Mouse (Mus musculus): Measurements from ENCODE around the gene Runx1. TPM values are rescaled to one million over a fixed set of nuclear protein-coding genes. Genes with fewer than 3 reads are reported as not detected.
A peak's percentile ranks its signal among the peaks of the same experiment; 100 is the strongest.

Runx1 gene
- polyA plus RNA-seq, 1 experiment from 2014 or later = 1.1 TPM

DNA sequence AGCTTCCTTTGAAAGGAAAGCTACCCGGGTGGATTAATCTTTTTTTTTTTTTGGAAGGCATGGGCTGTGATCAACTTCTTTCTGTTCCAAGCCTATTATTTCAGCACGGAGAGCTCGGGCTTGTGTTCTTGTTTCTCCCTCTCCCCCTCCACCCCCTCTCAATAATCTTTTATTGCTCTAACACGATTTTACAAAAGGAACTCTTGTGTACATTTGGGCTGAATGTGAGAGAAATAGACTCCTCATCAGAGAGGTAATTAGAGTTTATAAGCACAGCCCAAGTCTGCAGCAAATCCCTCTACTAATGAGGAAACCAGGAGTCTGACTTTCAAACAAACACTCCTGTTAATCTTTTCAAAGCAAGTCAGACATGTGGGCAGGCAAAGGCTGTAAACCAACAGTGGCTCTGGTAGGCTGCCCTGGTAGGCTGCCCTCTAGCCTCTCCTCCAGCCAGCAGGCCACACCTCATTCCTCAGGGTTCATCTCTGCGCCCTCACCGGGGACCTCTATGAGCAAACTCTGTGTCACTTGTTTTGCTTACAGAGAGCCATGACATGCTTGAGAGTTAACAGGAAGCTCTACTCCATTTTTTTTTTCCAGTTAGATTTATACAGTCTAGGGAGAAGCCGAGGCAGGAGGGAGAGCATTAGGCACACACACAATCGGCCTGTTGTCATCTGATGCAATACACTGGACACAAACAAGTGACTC lies 216.8 kb downstream of the Runx1 start:
- Histone ChIP-seq H3K36me3 (no peaks in the 10 kb centered on the region), H3K9me3 (no peaks in the 10 kb centered on the region), H3K4me1 (replicated peaks) (peaks cover 37% of the 10 kb centered on the region), H3K9ac (replicated peaks) (no peak overlapping the region), H3K4me2 (replicated peaks) (peak overlapping the region; percentile 22), H3K4me3 (replicated peaks) (no peak overlapping the region), H3K27me3 (peaks cover 49% of the 10 kb centered on the region), H3K27ac (0 out of 2 replicates have a peak overlapping the region, but pooled peaks have one; percentile 2)
- ATAC-seq = no peak
- 12% methylated on average over 8 of the region's 8 CpGs for WGBS

DNA sequence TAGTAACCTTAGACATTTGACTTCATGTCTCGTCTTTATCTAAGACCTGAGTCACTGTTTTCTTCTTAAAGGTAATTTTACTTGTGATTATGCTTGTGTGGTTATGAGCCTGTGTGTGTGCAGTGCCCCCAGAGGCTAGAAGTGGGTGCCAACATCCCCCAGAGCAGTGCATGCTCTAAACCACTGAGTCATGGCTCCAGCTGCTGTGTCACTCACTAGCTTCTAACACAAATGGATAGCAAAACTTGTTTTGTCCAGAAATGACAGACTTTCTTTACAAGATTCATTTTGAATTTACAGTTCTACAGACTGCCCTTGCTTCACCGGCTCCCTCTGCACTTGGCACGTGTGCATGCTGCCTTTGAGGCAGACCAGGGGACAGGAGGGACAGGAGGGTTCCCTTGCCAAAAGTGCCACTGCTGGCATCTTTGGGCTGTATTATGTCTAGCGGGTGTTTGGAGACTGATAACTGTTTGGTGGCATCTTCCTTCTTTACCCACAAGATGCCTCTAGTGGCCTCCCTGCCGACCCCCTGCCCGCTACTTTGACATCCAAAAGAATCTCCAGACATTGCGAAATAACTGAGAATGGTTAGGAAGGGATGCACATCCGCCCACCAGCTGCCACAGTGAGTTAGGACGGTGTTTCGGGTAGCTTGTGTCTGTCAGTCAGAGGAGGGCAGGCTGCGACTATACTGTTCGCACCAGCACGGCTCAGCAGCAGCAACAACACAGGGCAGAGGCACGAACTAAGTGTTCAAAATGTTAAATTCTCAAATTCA lies 217.6 kb downstream of the Runx1 start:
- H3K27me3 ChIP-seq = peaks cover 49% of the 10 kb centered on the region
- H3K4me3 ChIP-seq (replicated peaks) = no peak overlapping the region
- no peaks in the 10 kb centered on the region for H3K36me3 ChIP-seq
- H3K4me1 ChIP-seq (replicated peaks) = peaks cover 37% of the 10 kb centered on the region
- H3K4me2 ChIP-seq (replicated peaks) = peak overlapping the region; percentile 22; the same call in 1 of the 2 replicates
- 34% methylated on average over 14 of the region's 14 CpGs for WGBS
- ATAC-seq = no peak
- 0 out of 2 replicates have a peak overlapping the region, but pooled peaks have one; percentile 2 for H3K27ac ChIP-seq
- H3K9ac ChIP-seq (replicated peaks) = no peak overlapping the region
- no peaks in the 10 kb centered on the region for H3K9me3 ChIP-seq

- no peak overlapping the region for H3K9ac ChIP-seq (replicated peaks)
- peak; percentile 44 for ATAC-seq
- WGBS = 83% methylated on average over 7 of the region's 7 CpGs
- H3K4me2 ChIP-seq (replicated peaks) = 0 out of 2 replicates have a peak overlapping the region, but pooled peaks have one; percentile 67
- no peaks in the 10 kb centered on the region for H3K36me3 ChIP-seq
- peaks cover 39% of the 10 kb centered on the region for H3K27me3 ChIP-seq
- no peak overlapping the region for H3K27ac ChIP-seq
- H3K9me3 ChIP-seq = no peaks in the 10 kb centered on the region
- no peak overlapping the region for H3K4me3 ChIP-seq (replicated peaks)
- H3K4me1 ChIP-seq (replicated peaks) = peaks cover 33% of the 10 kb centered on the region
Measured at GRCm38 (mm10) chr16:92606491-92606965, 219.4 kb downstream of the Runx1 start.

DNA sequence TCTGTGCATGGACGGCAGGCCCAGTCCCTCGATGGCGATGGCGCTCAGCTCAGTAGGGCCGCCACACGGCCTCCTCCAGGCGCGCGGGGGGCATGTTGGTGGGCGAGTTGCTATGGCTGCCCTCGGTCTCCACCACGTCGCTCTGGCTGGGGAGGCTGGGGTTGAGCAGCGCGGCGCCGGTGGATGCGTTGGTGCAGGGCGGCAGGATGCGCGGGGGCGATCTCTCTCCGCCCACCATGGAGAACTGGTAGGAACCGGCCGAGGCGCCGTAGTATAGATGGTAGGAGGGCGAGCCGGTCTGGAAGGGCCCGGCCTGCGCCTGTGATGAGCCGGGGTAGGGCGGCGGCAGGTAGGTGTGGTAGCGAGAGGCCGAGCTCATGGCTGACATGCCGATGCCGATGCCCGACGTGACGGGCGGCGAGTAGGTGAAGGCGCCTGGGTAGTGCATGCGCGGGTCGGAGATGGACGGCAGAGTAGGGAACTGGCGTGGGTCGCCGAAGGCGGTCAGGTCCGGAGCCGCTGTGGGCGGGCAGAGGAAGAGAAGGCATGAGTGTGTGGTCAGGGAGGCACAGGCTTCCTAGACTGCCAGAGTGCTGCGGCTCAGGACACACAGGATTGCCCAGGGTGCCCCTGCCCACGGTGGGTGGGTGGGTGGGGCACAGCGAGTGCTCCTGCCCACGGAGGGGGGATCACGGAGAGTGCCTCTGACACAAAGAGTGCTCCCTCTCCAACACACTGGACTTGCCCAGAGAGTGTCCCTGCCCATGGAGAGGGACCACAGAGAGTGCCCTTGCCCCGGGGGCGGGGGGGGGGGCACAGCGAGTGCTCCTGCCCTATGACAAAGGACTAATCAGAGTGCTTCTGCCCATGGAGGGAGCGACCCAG lies 220.1 kb downstream of the Runx1 start:
- ATAC-seq = peak; percentile 71
- WGBS = 12% methylated on average over 60 of the region's 64 CpGs
- Histone ChIP-seq H3K9ac (replicated peaks) (peak overlapping the region; percentile 64), H3K4me1 (replicated peaks) (peaks cover 33% of the 10 kb centered on the region), H3K27ac (no peak overlapping the region), H3K4me2 (replicated peaks) (peak overlapping the region; percentile 67), H3K36me3 (no peaks in the 10 kb centered on the region), H3K4me3 (replicated peaks) (peak overlapping the region; percentile 45), H3K27me3 (peaks cover 36% of the 10 kb centered on the region), H3K9me3 (no peaks in the 10 kb centered on the region)

DNA sequence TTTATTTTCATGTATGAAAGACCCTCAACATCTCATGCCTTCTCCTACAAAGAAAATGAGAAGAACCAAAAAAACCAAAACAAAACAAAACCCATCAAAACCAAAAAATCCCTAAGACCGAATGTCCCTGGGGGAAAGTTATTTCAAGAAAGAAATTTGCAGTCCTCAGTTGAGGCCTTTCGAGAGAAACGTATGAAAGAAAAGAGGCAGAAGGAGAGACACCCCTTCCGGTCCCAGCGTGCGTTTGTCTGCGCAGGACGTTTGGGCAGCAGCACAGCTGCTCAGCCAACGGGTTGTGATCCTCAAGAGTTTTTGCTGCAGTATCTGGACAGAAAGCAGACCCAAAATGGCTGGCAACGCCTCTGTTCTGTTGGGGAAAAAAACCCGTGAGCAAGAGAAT lies 223.4 kb downstream of the Runx1 start:
- ATAC-seq = no peak

GRCm38 (mm10) chr16:92601270-92601826 lies 224.6 kb downstream of the Runx1 start:
- whole genome bisulfite sequencing = 77% methylated on average over 9 of the region's 9 CpGs
- H3K4me3 ChIP-seq (replicated peaks) = no peak overlapping the region
- no peaks in the 10 kb centered on the region for H3K9me3 ChIP-seq
- H3K4me1 ChIP-seq (replicated peaks) = peaks cover 8% of the 10 kb centered on the region; the same call in 1 of the 2 replicates
- H3K27me3 ChIP-seq = peaks cover 23% of the 10 kb centered on the region
- no peak overlapping the region for H3K9ac ChIP-seq (replicated peaks)
- H3K27ac ChIP-seq = no peak overlapping the region
- no peaks in the 10 kb centered on the region for H3K36me3 ChIP-seq
- H3K4me2 ChIP-seq (replicated peaks) = no peak overlapping the region
- no peak for ATAC-seq

More for the DNA sequence above, 223.4 kb downstream of the Runx1 start:
- Histone ChIP-seq H3K4me2 (replicated peaks) (no peak overlapping the region), H3K9me3 (no peaks in the 10 kb centered on the region), H3K9ac (replicated peaks) (no peak overlapping the region), H3K4me3 (replicated peaks) (no peak overlapping the region), H3K27me3 (peaks cover 33% of the 10 kb centered on the region), H3K27ac (no peak overlapping the region), H3K36me3 (no peaks in the 10 kb centered on the region), H3K4me1 (replicated peaks) (peaks cover 8% of the 10 kb centered on the region; the same call in 1 of the 2 replicates)
- 82% methylated on average over 11 of the region's 11 CpGs for WGBS

DNA sequence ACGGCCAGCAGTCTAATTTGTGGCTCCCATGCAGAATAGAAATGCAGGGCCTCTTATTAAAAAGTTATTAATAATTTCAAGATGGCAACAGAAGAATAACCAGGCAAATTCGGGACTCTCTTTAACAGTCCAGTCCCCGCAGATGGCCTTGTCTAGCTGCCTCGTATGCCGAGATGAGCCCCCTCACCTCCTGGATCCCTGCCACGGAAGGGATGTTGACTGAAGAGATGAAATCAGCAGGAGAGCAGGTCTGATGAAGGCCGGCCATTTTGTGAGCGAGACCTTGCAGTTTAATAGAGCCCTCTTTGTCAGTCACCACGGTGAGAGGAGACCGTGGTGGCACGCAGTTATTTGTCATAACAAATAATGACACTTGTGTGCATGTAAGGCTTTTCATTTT lies 226.5 kb downstream of the Runx1 start:
- H3K27ac ChIP-seq = no peak overlapping the region
- no peak overlapping the region for H3K4me2 ChIP-seq (replicated peaks)
- no peak overlapping the region for H3K4me3 ChIP-seq (replicated peaks)
- no peak overlapping the region for H3K9ac ChIP-seq (replicated peaks)
- WGBS = 74% methylated on average over 11 of the region's 11 CpGs
- H3K36me3 ChIP-seq = no peaks in the 10 kb centered on the region
- no peaks in the 10 kb centered on the region for H3K9me3 ChIP-seq
- no peak for ATAC-seq
- peaks cover 12% of the 10 kb centered on the region for H3K27me3 ChIP-seq
- no peaks in the 10 kb centered on the region for H3K4me1 ChIP-seq (replicated peaks)

DNA sequence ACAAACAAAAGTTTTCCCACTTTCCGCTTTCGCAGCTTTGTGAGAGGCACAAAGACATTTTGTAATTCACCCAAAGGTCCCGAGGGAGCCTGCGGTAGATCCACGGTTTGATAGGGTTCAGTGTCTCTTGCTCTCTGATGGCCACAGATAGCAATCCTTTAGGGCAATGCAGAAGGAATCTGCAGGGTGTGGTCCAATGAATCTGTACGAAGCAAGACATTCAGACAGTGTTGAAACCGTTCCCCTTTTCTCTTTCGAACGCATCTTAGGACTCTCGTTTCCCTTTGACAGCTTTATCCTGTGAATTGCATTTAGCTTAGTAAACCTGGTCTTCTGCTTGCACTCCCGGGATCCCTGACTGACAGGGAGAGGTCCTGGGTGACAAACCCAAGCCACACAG lies 228.3 kb downstream of the Runx1 start:
- WGBS = 72% methylated on average over 11 of the region's 11 CpGs
- H3K4me2 ChIP-seq (replicated peaks) = no peak overlapping the region
- no peaks in the 10 kb centered on the region for H3K9me3 ChIP-seq
- no peaks in the 10 kb centered on the region for H3K4me1 ChIP-seq (replicated peaks)
- no peak overlapping the region for H3K4me3 ChIP-seq (replicated peaks)
- H3K9ac ChIP-seq (replicated peaks) = no peak overlapping the region
- peaks cover 7% of the 10 kb centered on the region; the same call in 1 of the 2 replicates for H3K27me3 ChIP-seq
- no peaks in the 10 kb centered on the region for H3K36me3 ChIP-seq
- ATAC-seq = no peak
- no peak overlapping the region for H3K27ac ChIP-seq

DNA sequence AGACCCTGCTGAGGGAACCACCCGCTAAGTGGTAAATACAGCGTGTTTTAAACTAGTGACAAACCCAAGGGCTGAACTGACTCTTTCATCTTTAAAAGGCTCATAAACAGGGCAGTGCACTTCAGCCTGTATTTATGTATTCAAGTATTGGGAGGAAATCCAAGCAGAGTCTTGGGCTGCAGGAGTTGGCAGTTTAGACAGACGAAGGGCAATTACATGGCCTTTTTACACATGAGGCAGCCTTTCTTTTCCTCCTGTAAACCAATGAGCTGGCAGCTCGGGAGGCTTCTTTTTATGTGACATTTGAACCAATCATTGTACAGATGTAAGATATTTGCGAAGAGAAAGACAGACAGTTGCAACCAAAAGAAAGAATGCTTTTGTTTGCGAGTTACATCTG lies 233.7 kb downstream of the Runx1 start:
- H3K9me3 ChIP-seq = no peaks in the 10 kb centered on the region
- H3K4me3 ChIP-seq (replicated peaks) = no peak overlapping the region
- 67% methylated on average over 6 of the region's 6 CpGs for WGBS
- no peak for ATAC-seq
- H3K27me3 ChIP-seq = 0 out of 2 replicates have a peak, but pooled peaks cover 3% of the 10 kb centered on the region
- H3K4me2 ChIP-seq (replicated peaks) = no peak overlapping the region
- H3K27ac ChIP-seq = no peak overlapping the region
- no peaks in the 10 kb centered on the region for H3K36me3 ChIP-seq
- no peaks in the 10 kb centered on the region for H3K4me1 ChIP-seq (replicated peaks)
- H3K9ac ChIP-seq (replicated peaks) = no peak overlapping the region

- H3K4me3 ChIP-seq (replicated peaks) = no peak overlapping the region
- H3K9me3 ChIP-seq = no peaks in the 10 kb centered on the region
- H3K4me1 ChIP-seq (replicated peaks) = no peaks in the 10 kb centered on the region
- WGBS = 95% methylated on average over 6 of the region's 6 CpGs
- no peak for ATAC-seq
- H3K9ac ChIP-seq (replicated peaks) = no peak overlapping the region
- H3K4me2 ChIP-seq (replicated peaks) = no peak overlapping the region
- H3K27ac ChIP-seq = no peak overlapping the region
- no peaks in the 10 kb centered on the region for H3K36me3 ChIP-seq
- H3K27me3 ChIP-seq = 0 out of 2 replicates have a peak, but pooled peaks cover 3% of the 10 kb centered on the region
Measured at GRCm38 (mm10) chr16:92591783-92592182, 234.2 kb downstream of the Runx1 start.

DNA sequence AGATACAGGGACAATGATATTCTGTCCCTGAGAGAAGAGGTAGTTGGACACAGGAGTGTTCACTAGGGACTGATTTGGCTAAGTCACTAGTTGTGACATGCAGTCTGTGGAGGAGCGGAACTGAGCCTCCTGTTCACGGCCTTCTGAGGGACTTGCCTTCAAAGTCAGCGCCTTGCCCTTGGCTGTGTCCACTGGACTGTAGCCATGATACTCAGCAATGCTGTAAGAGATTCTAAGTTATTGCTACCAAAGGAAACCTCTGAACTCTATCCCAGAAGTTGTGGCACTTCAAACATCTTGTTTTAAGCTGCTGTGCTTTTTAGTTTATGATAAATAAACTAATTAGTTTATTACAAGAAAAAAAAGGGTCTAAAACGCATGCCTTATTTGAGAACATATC lies 238.1 kb downstream of the Runx1 start:
- H3K9ac ChIP-seq (replicated peaks) = no peak overlapping the region
- WGBS = 87% methylated on average over 4 of the region's 4 CpGs
- no peaks in the 10 kb centered on the region for H3K27me3 ChIP-seq
- H3K4me3 ChIP-seq (replicated peaks) = no peak overlapping the region
- H3K9me3 ChIP-seq = no peaks in the 10 kb centered on the region
- no peak for ATAC-seq
- H3K27ac ChIP-seq = no peak overlapping the region
- no peaks in the 10 kb centered on the region for H3K4me1 ChIP-seq (replicated peaks)
- H3K4me2 ChIP-seq (replicated peaks) = no peak overlapping the region
- no peaks in the 10 kb centered on the region for H3K36me3 ChIP-seq
